Mouse (Mus musculus) granulocyte monocyte progenitor cell, adult 5-6 weeks (primary cell): ENCODE results near the gene Kdm2b. TPM values are rescaled to one million over a fixed set of nuclear protein-coding genes. Genes with fewer than 3 reads are reported as not detected.

Experiments
- ATAC-seq: replicated peaks from 2 replicates; pipeline ENCODE4 v1.8.0; 2016; ENCODE audit warnings: mild to moderate bottlenecking, moderate TSS enrichment, inconsistent platforms; ENCODE audit not compliant: poor library complexity, severe bottlenecking
- total RNA-seq, 2 experiments: library from RNA; stranded (forward) in 1 of 2; stranded (reverse) in 1 of 2; fragments of 200-712, 200-1000 nt in 1 of 2; fragments of >200 nt in 1 of 2; fragmentation: Nextera tagmentation in 1 of 2; gene quantifications; 2 replicates each; pipeline ENCODE4 v1.2.3; 2014 to 2017

Gene Kdm2b
- total RNA-seq, 2 experiments from 2014 or later, result 42.8 to 58.7 TPM

DNA sequence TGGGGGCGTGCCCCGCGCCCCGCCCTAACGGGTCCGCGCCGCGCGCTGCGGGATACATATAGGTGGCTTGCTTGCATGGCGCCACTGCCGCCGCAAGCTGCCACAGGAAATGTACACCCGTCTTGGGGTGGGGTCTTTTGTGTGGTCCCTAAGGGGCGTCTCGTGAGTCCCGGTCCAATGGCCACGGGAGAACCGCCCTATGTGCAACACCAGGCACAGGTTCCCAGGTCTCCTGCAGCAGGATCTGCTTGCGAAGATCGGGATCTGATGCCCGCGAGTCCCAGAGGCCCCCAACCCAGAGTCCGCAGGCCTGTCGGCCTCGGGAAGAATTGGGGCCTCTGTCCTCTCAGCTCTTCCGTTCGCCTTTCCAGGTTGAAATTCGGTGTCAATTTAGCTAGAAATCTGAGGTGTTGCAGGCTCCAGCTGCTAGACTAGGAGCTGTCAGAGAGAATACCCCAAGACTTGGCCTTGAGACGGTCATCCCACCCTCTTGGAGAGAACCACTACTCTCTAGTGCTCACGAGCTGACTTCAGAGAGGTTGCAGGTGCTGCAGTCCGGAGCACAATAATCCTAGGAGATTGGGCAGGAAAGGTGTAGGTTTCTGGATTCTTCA, 89.0 kb downstream of the Kdm2b start:
- no peak for ATAC-seq

DNA sequence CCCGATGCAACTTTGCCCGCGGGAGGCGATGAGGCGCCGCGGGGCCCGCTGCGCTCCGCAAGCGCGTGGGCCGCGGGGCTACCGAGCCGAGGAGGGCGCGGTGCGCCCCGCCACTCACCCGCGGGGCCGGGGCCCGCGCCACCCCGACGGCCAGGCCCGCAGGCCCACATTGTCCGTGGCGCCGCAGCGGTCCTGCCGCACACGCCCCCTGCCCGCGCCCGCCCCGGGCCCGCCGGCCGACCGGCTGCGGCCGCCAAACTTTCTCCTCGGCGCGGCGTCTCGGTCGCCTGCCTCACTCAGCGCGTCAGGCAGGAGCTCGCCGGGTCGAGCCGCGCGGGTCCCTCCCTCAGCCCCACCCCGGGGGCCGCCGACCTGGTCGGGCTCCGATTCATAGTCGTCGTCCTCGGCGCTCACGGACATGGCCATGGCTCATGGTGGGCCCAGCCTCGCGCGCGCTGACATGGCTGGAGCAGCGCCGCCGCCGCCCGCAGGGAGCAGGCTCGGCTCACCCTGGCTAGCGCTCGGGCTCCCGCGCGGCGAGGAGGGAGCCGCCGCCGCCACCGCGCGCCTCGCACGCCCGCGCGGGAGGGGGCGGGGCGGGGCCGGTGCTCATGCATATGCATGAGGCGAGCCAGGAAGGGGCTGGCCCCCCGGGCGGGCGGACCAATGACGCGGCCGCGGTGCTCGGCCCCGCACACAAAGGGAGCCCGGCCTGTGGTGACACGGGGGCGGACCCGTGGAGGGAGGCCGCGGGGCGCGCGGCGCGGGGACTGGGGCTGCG, 89.7 kb downstream of the Kdm2b start:
- ATAC-seq, result peak; percentile 80

DNA sequence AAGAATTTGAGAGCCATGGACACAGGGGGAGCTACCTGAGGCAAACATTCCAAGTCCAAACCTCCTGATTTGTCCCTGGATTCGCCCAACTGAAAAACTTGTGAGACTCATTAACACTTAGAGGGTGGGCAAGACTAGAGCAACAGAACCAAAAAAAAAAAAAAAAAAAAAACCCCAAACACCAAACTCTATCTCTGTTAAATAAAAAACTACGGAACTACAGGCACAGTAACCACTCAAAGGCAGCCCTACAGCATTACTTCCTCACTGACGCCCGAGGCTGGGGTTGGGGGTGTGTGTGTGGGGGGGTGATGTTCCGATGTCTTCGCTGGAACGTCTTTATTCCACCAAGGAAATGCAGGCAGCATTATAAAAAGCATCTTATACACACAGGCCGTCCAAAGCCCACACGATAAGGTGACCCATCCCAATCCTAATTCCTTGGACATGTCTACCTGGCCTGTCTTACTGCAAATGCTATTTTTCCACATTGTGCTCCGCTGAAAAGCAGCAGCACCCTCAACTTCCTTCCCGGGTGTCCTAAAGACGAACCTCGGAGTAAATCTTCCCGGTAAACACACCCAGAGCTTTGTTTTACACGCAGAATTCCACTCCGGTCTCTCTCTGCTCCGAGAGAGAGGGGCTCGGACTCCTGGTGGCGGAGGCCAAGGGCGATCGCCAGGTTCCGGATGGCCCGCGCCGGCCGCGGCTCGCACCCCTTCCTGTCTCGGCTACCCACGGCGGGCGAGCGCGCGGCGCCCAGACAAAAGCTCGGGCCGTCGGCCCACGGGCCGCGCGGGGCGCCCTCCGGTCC, 90.5 kb downstream of the Kdm2b start:
- peak; percentile 23 for ATAC-seq

DNA sequence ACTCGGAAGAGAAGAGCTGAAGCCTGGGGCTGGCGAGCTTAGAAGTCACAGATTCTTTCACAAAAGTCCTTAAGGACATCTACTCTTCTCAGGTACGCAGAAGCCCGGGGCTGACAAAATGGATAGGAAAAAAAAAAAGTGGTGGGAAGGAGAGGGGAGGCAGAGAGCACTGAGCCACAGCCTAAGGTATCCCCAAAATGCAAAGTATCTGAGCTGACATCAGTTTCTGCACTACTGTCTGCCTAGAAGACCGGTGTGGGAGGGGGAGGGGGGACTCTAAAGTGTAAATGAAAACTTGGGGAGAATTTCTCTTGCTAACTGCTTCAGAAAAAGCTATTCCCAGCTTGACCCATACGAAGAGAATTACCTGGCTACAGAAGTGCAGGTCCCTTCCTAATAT, 91.5 kb downstream of the Kdm2b start:
- ATAC-seq, result no peak

DNA sequence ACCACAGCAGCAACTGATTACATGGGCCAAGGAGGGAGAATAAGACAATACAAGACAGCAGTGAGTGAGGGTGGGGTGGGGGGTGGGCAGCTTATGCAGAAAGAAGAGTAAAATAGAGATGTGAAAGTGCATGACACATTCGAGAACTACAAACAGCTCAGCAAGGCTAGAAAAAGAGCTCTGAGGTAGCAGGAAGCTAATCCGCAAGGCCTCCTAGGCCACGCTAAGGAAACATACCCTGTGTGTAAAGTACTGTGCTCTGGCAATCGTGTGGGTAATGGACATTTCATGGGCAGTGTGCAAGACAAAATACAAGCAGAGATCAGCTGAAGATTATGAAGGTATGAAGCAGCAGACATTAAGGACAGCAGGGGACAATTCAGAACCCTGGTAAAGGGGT, 94.8 kb downstream of the Kdm2b start:
- peak; percentile 72 for ATAC-seq

DNA sequence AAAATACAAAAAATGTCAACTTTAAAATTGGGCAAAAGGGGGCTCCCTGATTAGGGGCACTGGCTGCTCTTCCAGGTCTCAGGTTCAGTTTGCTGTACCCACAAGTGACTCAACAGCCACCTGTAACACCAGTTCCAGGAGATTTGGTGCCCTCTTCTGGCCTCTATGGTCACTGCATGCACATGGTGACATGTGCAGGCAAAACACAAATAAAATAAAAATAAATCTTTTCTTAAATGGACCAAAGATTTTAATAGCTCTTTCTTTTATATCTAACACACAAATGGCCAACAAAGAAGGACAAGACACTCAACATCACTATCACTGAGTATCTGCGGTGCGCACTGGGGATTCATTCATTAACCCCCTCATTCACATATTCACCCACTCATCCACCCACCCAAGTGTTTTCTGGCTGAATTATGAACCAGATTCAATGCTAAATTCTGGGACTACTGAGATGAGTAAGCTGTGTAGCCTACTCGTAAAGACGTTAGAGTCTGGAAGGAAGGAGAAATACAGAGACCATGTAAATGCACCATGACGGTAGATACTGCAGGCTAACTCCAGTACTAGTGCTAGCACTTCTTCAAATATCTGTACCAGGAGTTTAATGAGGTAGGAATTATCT, 95.5 kb downstream of the Kdm2b start:
- ATAC-seq, result no peak; the same call in 1 of the 2 replicates

DNA sequence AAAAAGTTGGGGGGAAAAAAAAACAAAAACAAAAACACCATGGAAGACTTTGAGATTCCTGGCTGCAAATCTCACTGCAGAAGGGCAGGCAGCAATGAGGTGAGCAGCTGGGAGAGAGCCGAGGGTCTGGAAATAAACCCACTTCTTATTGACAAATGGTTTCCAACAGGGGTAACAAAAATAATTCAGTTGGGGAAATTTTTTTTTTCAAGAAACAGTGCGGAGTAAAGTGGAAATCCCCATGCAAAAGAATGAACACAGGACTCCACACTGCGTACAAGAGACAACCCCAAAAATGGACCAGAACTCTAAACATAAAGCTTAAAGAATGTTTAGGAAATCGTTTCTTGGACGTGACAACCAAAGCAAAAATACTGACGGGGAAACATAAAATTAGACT, 96.4 kb downstream of the Kdm2b start:
- no peak for ATAC-seq

DNA sequence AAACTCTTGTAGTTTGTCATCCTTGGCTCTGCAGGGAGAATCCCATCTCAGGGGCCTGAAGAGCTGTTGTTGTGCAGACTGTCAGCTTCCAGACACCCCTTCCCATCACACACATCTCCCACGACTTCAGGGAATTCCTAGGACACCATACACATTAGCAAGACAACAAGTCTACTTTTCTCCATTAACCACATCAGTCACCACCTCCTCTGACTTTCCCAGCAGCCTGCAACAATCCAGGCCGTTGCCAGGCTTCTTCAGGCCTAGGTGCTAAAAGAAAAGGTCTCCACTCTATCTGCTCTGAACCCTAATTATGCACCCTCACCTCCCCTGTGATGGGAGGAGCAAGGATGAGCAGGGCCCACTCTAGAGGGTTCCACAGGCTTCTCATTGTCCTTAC, 99.2 kb downstream of the Kdm2b start:
- no peak for ATAC-seq

DNA sequence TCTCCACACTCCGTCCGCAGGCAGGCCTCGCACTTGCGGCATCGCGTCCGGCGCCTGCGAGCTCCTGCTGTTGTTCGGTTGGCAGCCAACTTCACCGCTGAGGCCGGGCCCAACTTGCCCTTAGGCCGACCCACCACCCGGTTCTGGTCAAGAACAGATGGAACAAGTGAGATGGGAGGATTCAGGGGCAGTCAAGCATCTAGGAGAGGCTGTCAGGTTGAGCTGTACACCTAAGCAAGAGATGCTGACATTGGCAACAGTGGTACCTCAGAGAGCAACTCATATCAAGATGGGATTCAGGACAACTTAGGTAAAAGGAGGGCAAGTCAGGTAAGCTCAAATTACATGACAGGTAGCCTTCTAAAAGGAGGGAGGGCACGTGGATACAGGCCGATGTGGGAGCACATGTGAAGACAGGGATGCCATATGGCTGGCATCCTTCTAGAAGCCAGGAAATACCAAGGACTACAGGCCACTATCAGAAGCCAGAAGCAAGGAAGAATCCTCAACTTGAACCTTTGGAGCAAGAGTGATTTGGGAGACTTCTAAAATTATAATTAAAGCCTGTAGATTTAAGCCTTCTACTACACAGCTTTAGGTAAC, 100.9 kb downstream of the Kdm2b start:
- no peak for ATAC-seq

DNA sequence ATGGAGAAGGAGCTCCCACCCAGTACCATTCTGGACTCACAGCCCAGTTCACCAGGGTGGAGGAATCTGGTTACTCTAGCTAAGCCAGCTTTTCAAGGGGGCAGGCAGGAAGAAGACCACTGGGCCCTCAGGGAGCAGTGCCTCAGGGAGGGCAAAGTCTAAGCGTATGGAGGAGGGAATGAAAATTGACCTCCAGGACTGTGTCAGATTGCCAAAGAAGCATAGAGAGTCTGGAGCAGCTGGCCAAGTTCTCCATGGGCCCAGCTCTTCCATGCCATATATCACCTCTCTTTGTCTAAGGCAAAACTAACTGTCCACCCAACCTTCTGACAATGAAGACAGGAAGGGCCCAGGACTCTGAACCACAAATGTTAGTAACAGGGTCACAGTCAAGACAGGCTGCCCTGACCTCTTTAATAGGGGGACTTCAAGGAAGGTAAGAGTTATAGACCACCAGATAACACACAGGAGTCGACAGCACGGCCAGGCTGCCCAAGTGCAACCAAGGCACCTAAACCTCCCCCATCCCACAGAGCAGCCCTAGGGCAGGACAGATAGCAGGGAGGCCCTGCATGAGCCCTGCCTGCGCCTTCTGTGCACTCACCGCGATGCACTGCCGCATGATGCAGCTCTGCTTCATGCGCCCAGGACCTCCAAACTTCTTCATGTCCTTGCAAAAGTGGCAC, 101.6 kb downstream of the Kdm2b start:
- ATAC-seq, result no peak

DNA sequence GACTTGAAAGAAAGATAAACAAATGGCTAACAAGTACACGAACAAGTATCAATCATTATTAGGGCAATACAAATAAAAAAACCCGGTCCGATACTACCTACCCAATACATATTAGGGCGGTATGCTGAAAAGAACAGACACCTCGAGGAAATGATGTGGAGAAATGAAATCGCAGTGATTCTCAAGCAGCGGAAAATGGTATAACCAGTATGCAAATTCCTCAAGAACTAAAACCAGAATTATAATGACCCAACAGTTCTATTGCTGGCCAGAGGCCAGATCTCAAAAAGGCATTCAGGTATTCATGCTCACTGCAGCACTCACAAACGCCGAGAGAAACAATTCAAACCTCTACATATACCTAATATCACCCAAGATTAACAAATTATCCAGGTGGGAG, 102.6 kb downstream of the Kdm2b start:
- no peak for ATAC-seq

DNA sequence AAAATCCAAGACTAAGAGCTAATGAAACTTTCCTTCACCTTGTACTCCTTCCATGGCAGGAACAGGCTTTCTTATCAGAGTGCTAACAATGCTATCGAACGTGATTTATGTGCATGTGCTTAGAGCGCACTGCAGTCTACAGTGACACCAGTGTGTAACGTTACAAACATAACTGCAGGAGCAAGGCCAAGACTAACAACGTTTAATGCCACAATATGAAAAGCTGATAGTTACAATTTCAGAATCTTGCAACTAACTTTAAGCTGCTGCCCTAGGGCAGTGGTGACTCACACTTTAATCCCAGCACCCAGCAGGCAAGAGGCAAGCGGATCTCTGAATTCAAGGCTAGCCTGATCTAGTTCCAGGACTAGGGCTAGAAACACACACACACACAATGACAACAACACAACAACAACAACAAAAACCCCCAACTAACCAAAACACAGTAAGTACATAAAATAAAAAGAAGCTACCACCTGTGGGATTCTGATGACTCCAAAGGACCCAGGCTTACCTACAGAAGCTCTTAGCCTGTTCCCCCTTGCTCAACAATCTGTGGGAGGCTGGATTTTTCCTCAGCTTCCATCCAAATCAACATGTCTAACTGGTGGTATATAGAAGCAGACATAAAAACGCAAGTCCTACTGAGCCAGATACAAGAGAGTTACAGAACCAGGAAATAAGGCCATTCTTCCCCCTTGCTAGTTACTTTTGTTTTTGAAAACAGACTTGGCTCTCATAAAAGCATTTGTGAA, 104.9 kb downstream of the Kdm2b start:
- no peak for ATAC-seq

DNA sequence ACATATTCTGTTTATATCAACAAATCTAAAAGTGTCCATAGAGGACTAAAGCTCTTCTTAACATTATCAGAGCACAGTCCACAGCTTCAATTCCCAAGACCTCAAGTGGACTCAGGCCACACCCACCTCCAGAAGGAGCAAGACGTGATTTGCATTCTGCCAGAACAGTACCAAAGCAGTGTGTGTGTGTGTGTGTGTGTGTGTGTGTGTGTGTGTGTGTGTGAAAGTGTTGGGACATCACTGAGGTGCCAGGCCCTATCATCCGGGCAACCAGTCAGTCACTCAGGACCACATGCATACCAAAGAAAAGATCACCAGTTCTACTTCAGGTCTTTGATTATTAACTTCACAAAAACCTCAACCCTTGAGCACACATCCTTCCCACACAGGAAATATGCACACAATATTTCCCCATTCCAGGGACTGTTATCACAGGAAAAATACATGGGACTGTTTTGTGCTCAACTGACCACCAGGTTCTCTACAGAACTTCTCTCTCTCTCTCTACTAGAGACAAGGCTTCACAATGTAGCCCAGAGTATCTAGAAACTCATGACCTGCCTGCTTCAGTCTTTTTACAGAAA, 105.9 kb downstream of the Kdm2b start:
- no peak for ATAC-seq

DNA sequence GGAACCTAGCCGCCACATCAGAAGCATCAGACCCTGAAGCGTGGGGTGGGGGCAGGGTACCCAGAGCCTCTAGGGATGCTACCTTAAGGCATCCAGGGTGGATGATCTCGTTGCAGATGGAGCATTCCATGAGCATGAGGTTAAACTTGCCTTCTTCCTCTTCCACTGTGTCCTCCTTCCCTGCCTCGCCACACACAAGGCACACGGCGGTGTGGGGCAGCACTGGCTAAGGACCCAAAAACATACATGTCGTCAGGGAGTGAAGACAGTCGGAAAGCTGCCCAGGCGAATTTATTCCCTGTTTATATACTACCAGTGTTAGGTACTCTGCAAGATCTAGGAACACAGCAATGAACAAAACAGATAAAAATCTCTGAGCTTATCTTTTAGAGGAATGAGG, 106.4 kb downstream of the Kdm2b start:
- no peak for ATAC-seq

DNA sequence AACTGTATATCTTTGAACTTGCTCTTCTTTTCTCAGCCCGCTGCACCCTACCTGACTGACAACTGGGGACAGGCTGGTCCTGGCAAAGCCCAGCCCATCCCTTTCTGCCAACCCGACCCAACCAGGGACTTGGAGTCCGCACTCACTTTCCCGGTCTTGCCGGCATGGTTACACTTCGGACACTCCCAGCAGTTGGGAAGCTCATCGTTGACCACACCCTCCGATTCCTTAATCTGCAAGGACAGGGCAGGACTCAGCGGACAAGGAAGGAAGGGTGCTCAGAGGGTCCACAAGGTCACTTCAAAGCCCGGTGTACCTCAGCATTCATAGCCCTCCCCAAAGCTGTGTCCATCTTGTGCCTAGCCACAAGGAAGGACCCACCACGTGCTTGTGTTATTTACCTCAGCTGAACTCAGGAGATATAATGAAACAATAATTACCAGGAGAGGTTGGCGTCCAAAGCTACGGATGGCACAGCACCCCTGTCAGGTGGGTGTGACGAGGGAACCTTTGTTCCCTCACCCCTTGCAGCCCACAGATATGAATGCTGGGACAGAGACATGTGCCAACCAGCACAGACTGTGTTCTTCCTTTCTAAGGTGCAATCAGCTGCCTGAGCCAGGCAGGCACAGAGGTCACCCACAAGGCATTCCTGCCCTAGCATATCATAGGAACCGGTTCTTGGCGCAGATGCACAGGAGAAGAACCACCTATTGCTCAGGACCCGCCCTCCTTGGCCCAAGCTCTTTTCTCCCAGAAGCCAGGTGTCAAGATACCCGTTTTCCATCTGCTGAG, 107.2 kb downstream of the Kdm2b start:
- ATAC-seq, result no peak

DNA sequence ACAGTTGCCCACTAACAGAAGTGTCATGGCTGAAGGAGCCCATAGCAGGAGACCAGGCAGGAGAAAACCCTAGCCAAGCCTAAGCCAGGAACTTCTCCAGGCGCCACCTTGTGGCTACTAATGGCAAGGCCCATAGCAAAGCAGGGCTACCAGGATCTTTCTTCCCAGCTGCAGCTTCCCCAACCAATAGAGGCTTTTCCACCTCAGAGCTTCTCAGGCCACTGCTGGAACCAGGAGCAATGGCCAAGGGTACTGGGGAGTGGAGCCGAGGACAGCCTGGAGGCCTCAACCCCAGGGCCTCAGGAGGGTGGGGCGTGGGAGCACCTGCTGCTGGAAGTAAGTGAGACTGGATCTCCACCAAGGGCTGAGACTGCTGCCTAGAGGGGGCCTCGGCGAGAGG, 108.3 kb downstream of the Kdm2b start:
- peak; percentile 45 for ATAC-seq

DNA sequence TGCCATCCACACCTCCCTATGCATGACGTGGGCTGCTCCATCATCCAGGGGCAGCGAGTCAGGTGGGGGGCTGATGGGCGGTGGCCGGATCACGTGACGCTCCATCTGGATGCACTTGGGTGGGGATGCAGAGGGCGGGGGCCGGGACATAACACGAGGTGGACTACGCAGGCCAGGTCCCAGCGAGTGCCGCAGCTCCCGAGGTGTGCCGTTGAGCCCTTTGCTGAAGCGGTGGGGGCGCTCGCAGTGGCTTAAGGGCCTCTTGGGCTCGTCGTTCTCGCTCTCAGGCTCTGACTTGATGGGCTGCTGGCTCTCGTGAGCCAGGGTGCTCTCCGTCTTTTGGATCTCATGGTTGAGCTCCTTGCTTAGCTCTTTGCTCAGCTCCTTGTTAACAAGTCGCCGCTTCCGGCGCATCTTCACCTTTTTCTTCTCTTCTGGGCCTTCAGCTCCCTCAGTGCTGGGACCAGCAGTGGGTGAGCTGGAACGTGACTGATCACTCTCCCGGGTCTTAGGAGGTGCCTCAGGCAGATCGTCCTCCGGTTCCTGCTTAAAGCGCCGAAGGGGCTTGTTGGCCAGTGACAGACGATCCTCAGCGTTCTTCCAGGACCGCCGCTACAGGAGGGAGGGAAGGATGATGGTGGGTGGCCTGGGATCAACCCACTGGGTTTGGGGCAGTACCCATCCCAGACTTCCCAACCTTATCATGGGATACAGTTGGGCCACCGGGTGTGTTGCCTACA, 109.2 kb downstream of the Kdm2b start:
- ATAC-seq, result no peak
